Mouse (Mus musculus): Measurements from ENCODE around the gene Barhl2.

The Barhl2 gene

DNA sequence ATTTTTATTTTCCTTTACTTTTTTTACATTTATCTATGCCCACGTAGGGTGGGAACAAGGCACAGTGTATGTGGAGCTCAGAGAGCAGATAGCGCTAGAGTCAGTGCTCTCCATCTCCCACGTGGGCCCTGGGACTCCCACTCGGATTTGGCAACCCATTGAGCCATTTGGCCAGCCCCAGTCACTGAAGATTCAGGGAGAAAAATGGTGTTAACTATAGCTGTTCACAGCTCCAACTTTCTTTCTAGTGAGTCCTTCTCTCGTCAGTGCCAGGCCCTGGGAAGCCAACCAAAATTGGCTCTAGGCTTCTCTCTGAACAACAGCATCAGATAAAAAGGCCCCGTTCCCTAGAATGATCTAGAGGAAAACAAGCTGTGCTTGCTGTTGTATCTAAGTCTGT lies 42.2 kb downstream of the Barhl2 start:
- DNase-seq (ENCODE audit: low spot score) = no peak

DNA sequence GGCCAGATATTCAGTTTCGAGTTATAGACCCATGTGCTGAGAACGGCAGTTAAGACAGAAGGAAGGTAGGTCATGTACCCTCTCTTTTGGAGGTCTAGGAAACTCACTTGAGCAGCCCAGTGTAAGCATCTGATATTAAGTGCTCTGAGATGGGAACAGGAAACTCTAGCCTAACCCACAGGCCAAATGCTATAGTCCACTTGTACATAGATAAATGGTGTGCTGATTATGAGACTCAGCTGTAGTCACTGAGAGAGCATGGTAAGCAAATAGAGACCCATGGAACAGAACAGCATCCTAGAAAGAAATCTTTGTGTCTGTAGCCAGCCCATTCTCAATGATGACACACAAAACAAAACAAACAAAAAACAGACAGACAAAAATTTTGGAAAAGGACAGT lies 55.2 kb downstream of the Barhl2 start:
- no peak for DNase-seq (ENCODE audit: low spot score)

Measured in MN1 (cell line).